In genomic region chr12:117024916-117025315, GRCm38 (mm10) we compare ENCODE assay signal across 11 mouse cellular contexts.
DNase-seq lines count a peak whose midpoint lies in the region; ATAC-seq and TF ChIP-seq lines count a peak whose summit lies in the region.
"Had no signal": no experiment of that assay in that cellular context is flagged by ENCODE, and none has a peak within 500 bp of the region (broad histone marks: within the 10 kb centered on the region; RNA-seq: fewer than 3 reads in every experiment).

No protein-coding gene starts in this region.

- no peaks in the 10 kb centered on the region for H3K36me3 ChIP-seq in lung, postnatal 0 days (ENCODE audit: insufficient read depth, low read length)
- H3K36me3 ChIP-seq in hindbrain, embryonic 13.5 days: no peaks in the 10 kb centered on the region
- H3K36me3 ChIP-seq: heart, embryonic 15.5 days; stomach, embryonic 15.5 days had no signal

- H3K4me1 ChIP-seq in lung, postnatal 0 days (ENCODE audit: insufficient read depth, low read depth, low read length): no peaks in the 10 kb centered on the region; the same call in 1 of the 2 replicates
- peaks cover 32% of the 10 kb centered on the region for H3K4me1 ChIP-seq in hindbrain, embryonic 13.5 days (replicated peaks)
- H3K4me1 ChIP-seq: stomach, embryonic 15.5 days had no signal

- no peaks in the 10 kb centered on the region for H3K9me3 ChIP-seq in lung, postnatal 0 days (ENCODE audit: low read length)
- no peaks in the 10 kb centered on the region for H3K9me3 ChIP-seq in hindbrain, embryonic 13.5 days
- H3K9me3 ChIP-seq: heart, embryonic 15.5 days; stomach, embryonic 15.5 days had no signal

- H3K27me3 ChIP-seq in lung, postnatal 0 days (replicated peaks; ENCODE audit: insufficient read depth, low read length): no peaks in the 10 kb centered on the region
- no peaks in the 10 kb centered on the region for H3K27me3 ChIP-seq in hindbrain, embryonic 13.5 days
- H3K27me3 ChIP-seq: heart, embryonic 15.5 days; stomach, embryonic 15.5 days had no signal

- TF ChIP-seq EP300 in lung, postnatal 0 days (IDR thresholded peaks at IDR 0.05): no peak

- H3K4me3 ChIP-seq in lung, postnatal 0 days (ENCODE audit: low read depth, low read length): no peak overlapping the region
- H3K4me3 ChIP-seq in hindbrain, embryonic 13.5 days: no peak overlapping the region
- H3K4me3 ChIP-seq: heart, embryonic 15.5 days; stomach, embryonic 15.5 days had no signal

- H3K4me2 ChIP-seq in lung, postnatal 0 days (replicated peaks; ENCODE audit: low read depth, low read length): no peak overlapping the region
- no peak overlapping the region for H3K4me2 ChIP-seq in hindbrain, embryonic 13.5 days
- H3K4me2 ChIP-seq: heart, embryonic 15.5 days; stomach, embryonic 15.5 days had no signal

- no peak for TF ChIP-seq CTCF in lung, postnatal 0 days (IDR thresholded peaks at IDR 0.05)

- no peak overlapping the region for H3K27ac ChIP-seq in lung, postnatal 0 days (ENCODE audit: low read length)
- no peak overlapping the region for H3K27ac ChIP-seq in hindbrain, embryonic 13.5 days
- H3K27ac ChIP-seq: heart, embryonic 15.5 days; stomach, embryonic 15.5 days had no signal

- no peak for DNase-seq in frontal cortex, postnatal 25 days (ENCODE audit: low spot score in 2 of 2)
- DNase-seq in lung, postnatal 14 days: peak; percentile 11
- DNase-seq in lung, postnatal 0 days (ENCODE audit: low spot score): no peak
- DNase-seq in cerebellum, adult 11 months: peak; percentile 50
- DNase-seq in heart, postnatal 4 days: peak; percentile 33
- DNase-seq in thymus, postnatal 0 days (ENCODE audit: low spot score): no peak
- DNase-seq: B cell, adult 2 months had no signal

- 58% methylated on average over 4 of the region's 4 CpGs for WGBS in lung, postnatal 0 days
- 86% methylated on average over 4 of the region's 4 CpGs for WGBS in hindbrain, embryonic 13.5 days

- peak; percentile 56; the same call in 1 of the 2 replicates for ATAC-seq in frontal cortex, adult (ENCODE audit: low TSS enrichment)
- no peak for ATAC-seq in lung, postnatal 0 days
- ATAC-seq in hindbrain, embryonic 13.5 days (ENCODE audit: low FRiP score): no peak

- no peak overlapping the region for H3K9ac ChIP-seq in lung, postnatal 0 days (replicated peaks; ENCODE audit: low read depth)
- H3K9ac ChIP-seq in hindbrain, embryonic 13.5 days: no peak overlapping the region
- H3K9ac ChIP-seq: heart, embryonic 15.5 days; stomach, embryonic 15.5 days had no signal

Comparison
In these comparisons a context has a peak if more than half of its experiments do, and no peak if none do; other contexts are left out.
1. DNase-seq: peak in lung, postnatal 14 days (single experiment), cerebellum, adult 11 months (single experiment) and heart, postnatal 4 days (single experiment); none in frontal cortex, postnatal 25 days (0 of 2), lung, postnatal 0 days (single experiment) and thymus, postnatal 0 days (single experiment).